Mouse (Mus musculus) hindbrain, embryonic 16.5 days (tissue): ENCODE measurements around the gene Tbl1x. TPM values are rescaled to one million over a fixed set of nuclear protein-coding genes. Genes with fewer than 3 reads are reported as not detected.

Experiments
- ATAC-seq: fragments of 200-750 bp; cut with Nextera tagmentation; 2 replicates; pipeline ENCODE4 v1.8.0; 2017; ENCODE audit warnings: moderate TSS enrichment, moderate library complexity
- H3K27ac ChIP-seq: fragments of 300-500 bp; sonication (generic); 2 replicates; pipeline ENCODE4 v1.5.1; 2014; ENCODE audit warnings: low read depth, mild to moderate bottlenecking, control low read depth, low read length, moderate library complexity
- H3K27me3 ChIP-seq: fragments of 300-500 bp; sonication (generic); replicated peaks from 2 replicates; pipeline ENCODE4 v1.6.1; 2014; ENCODE audit warnings: low read length; ENCODE audit not compliant: control insufficient read depth, insufficient read depth
- H3K36me3 ChIP-seq: fragments of 300-500 bp; sonication (generic); 2 replicates; pipeline ENCODE4 v1.6.1; 2014; ENCODE audit warnings: mild to moderate bottlenecking, low read length, moderate library complexity, mixed read lengths; ENCODE audit not compliant: control insufficient read depth, insufficient read depth
- H3K4me1 ChIP-seq: fragments of 300-500 bp; sonication (generic); 2 replicates; pipeline ENCODE4 v1.6.1; 2014; ENCODE audit warnings: low read depth, low read length; ENCODE audit not compliant: control insufficient read depth, insufficient read depth
- H3K4me2 ChIP-seq: fragments of 300-500 bp; sonication (generic); 2 replicates; pipeline ENCODE4 v1.6.1; 2014; ENCODE audit warnings: mild to moderate bottlenecking, low read length, control low read depth, moderate library complexity
- H3K4me3 ChIP-seq: fragments of 300-500 bp; sonication (generic); 2 replicates; pipeline ENCODE4 v1.5.1; 2014; ENCODE audit warnings: mild to moderate bottlenecking, low read length, control low read depth, moderate library complexity
- H3K9ac ChIP-seq: fragments of 300-500 bp; sonication (generic); 2 replicates; pipeline ENCODE4 v1.6.1; 2014; ENCODE audit warnings: low read depth, mild to moderate bottlenecking, control low read depth, low read length, moderate library complexity
- H3K9me3 ChIP-seq: fragments of 300-500 bp; sonication (generic); 2 replicates; pipeline ENCODE4 v1.6.1; 2014; ENCODE audit warnings: mild to moderate bottlenecking, low read length, moderate library complexity; ENCODE audit not compliant: control insufficient read depth
- WGBS: fragments of 180-500 bp; shearing (Covaris S2); extraction: QIAGEN DNeasy Blood & Tissue Kit; methylation state at CpG from one replicate; pipeline ENCODE4 v1.1.7; 2014; 5-methylcytosine and 5-hydroxymethylcytosine counted together
- polyA plus RNA-seq: library from polyadenylated mRNA; unstranded; fragments of >200 nt; fragmentation: Nextera tagmentation; extraction: Ambion mirVana; gene quantifications from 2 replicates; pipeline ENCODE4 v1.2.1, GENCODE M21; 2015

Tbl1x gene
- polyA plus RNA-seq, 1 experiment from 2014 or later: 39.1 TPM

- ATAC-seq: peak; percentile 34
Observed at GRCm38 (mm10) chrX:77509776-77510175, 1.0 kb upstream of the Tbl1x start.

GRCm38 (mm10) chrX:77511301-77511993, 634 bp downstream of the Tbl1x start:
- WGBS: 15% methylated on average over 27 of the region's 55 CpGs
- H3K36me3 ChIP-seq: no peaks in the 10 kb centered on the region
- peak overlapping the region; percentile 78 for H3K9ac ChIP-seq
- H3K4me1 ChIP-seq: peaks cover 5% of the 10 kb centered on the region; the same call in 1 of the 2 replicates
- peak; percentile 18 for ATAC-seq
- H3K4me3 ChIP-seq: peak overlapping the region; percentile 66
- H3K4me2 ChIP-seq: peak overlapping the region; percentile 63
- H3K27me3 ChIP-seq: no peaks in the 10 kb centered on the region
- H3K27ac ChIP-seq: peak overlapping the region; percentile 93
- H3K9me3 ChIP-seq: peaks cover 3% of the 10 kb centered on the region; the same call in 1 of the 2 replicates

More at GRCm38 (mm10) chrX:77509776-77510175, 1.0 kb upstream of the Tbl1x start:
- Histone ChIP-seq H3K4me2 (peak overlapping the region; percentile 63), H3K36me3 (no peaks in the 10 kb centered on the region), H3K9ac (peak overlapping the region; percentile 78), H3K4me1 (peaks cover 5% of the 10 kb centered on the region; the same call in 1 of the 2 replicates), H3K4me3 (peak overlapping the region; percentile 66), H3K27ac (peak overlapping the region; percentile 93), H3K9me3 (peaks cover 3% of the 10 kb centered on the region; the same call in 1 of the 2 replicates), H3K27me3 (no peaks in the 10 kb centered on the region)
- 20% methylated on average over 10 of the region's 10 CpGs for WGBS

DNA sequence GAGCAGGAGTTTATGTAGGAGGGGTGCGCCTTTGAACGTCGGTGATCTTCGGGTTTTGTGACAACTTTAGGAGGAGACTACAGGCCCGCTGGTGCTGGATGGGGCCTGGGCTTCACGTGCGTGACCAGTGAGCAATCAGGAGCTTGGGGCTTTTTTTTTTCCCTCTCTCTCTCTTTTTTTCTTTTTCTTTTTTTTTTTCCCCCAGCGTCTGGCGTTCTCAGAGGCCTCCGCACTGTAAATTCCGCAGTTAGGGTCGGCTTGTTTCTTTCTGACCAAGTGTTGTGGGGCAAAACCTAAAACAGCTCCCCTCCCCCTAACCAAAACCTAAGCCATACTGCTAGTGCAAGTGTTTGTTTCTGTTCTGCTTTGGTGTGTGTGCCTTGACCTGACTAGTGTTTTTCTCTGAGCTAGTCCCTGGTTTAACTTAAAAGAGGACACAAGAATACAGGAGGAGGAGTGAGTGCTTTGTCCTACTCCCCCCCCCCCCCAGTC, 1.2 kb downstream of the Tbl1x start:
- Histone ChIP-seq H3K9me3 (peaks cover 3% of the 10 kb centered on the region; the same call in 1 of the 2 replicates), H3K4me1 (peaks cover 5% of the 10 kb centered on the region; the same call in 1 of the 2 replicates), H3K4me3 (peak overlapping the region; percentile 66), H3K4me2 (peak overlapping the region; percentile 63), H3K36me3 (no peaks in the 10 kb centered on the region), H3K27ac (peak overlapping the region; percentile 93), H3K27me3 (no peaks in the 10 kb centered on the region), H3K9ac (peak overlapping the region; percentile 78)
- no peak for ATAC-seq
- 16% methylated on average over 12 of the region's 12 CpGs for WGBS

GRCm38 (mm10) chrX:77517274-77518085, 6.7 kb downstream of the Tbl1x start:
- peaks cover 5% of the 10 kb centered on the region; the same call in 1 of the 2 replicates for H3K4me1 ChIP-seq
- H3K27me3 ChIP-seq: no peaks in the 10 kb centered on the region
- no peak overlapping the region for H3K27ac ChIP-seq
- no peak overlapping the region for H3K4me2 ChIP-seq
- 53% methylated on average over 8 of the region's 8 CpGs for WGBS
- no peak overlapping the region for H3K9ac ChIP-seq
- H3K9me3 ChIP-seq: no peaks in the 10 kb centered on the region
- H3K36me3 ChIP-seq: no peaks in the 10 kb centered on the region
- no peak for ATAC-seq
- H3K4me3 ChIP-seq: no peak overlapping the region

GRCm38 (mm10) chrX:77518929-77519328, 8.1 kb downstream of the Tbl1x start:
- H3K27me3 ChIP-seq: no peaks in the 10 kb centered on the region
- no peaks in the 10 kb centered on the region for H3K9me3 ChIP-seq
- no peak for ATAC-seq
- no peak overlapping the region for H3K9ac ChIP-seq
- H3K4me1 ChIP-seq: no peaks in the 10 kb centered on the region
- no peaks in the 10 kb centered on the region for H3K36me3 ChIP-seq
- no peak overlapping the region for H3K27ac ChIP-seq
- H3K4me3 ChIP-seq: no peak overlapping the region
- whole genome bisulfite sequencing: 86% methylated on average over 1 of the region's 1 CpGs
- no peak overlapping the region for H3K4me2 ChIP-seq

GRCm38 (mm10) chrX:77522842-77523375, 12.1 kb downstream of the Tbl1x start:
- ATAC-seq: no peak

DNA sequence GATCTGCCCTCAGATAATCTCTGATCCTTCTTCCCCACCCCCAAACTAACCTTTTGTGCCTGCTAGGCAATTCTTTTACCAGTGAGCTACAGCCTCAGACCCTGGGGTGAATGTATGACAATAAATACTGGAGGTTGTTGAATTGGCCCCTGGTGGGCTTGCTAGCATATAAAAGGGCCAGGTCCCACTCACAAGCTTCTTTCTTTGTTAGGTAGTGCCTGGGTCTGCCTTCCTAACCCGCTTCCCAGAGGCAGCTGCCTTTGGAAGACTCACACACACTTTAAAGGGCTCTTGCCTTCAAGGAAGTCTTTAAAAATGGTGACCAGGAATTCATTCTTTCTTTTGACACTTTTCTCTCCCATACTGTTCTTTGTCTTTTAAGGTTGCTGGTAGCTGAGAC, 14.4 kb downstream of the Tbl1x start:
- Histone ChIP-seq H3K4me3 (no peak overlapping the region), H3K9ac (no peak overlapping the region), H3K4me2 (no peak overlapping the region), H3K36me3 (no peaks in the 10 kb centered on the region), H3K27me3 (no peaks in the 10 kb centered on the region), H3K4me1 (no peaks in the 10 kb centered on the region), H3K27ac (no peak overlapping the region), H3K9me3 (no peaks in the 10 kb centered on the region)
- 20% methylated on average over 1 of the region's 1 CpGs for WGBS
- no peak for ATAC-seq

More at GRCm38 (mm10) chrX:77522842-77523375, 12.1 kb downstream of the Tbl1x start:
- Histone ChIP-seq H3K36me3 (no peaks in the 10 kb centered on the region), H3K9me3 (no peaks in the 10 kb centered on the region), H3K4me2 (no peak overlapping the region), H3K4me3 (no peak overlapping the region), H3K27me3 (no peaks in the 10 kb centered on the region), H3K4me1 (no peaks in the 10 kb centered on the region), H3K9ac (no peak overlapping the region), H3K27ac (no peak overlapping the region)
- 20% methylated on average over 3 of the region's 3 CpGs for WGBS

DNA sequence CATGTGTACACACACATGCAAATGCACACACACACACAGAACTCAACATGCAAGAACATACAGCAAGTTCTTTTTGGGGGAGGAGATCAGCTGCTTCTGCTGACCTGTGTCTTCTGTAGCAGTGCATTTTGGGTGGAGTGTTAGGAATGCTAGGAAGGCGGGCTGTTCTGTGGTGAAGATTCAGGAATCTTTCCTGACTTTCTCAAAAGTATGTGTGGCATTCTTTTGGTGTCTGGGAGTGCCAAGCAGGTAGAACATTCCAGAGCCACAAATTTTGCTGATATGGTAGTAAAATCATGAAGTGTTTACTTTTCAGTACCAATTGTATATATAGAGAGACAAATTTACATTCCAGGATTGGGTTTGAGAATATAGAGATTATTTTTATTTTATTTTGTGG, 17.6 kb downstream of the Tbl1x start:
- Histone ChIP-seq H3K9ac (no peak overlapping the region), H3K4me1 (no peaks in the 10 kb centered on the region), H3K36me3 (no peaks in the 10 kb centered on the region), H3K4me2 (no peak overlapping the region), H3K27me3 (no peaks in the 10 kb centered on the region), H3K27ac (no peak overlapping the region), H3K4me3 (no peak overlapping the region), H3K9me3 (no peaks in the 10 kb centered on the region)
- 86% methylated on average over 1 of the region's 1 CpGs for WGBS
- ATAC-seq: no peak

DNA sequence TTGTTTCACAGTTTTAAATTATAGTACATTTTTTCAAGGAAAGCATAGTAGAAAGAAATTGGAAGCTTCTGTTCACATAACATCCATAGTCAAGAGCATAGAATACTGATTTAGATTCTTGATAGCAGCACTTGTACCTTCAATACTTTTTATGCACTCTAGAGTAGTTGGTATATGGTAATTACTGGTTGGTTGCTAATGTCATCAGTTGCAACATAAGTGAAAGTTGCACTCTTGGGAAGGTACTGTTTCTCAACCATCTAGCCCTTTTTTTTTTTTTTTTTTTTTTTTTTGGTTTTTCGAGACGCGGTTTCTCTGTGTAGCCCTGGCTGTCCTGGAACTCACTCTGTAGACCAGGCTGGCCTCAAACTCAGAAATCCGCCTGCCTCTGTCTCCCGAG, 20.2 kb downstream of the Tbl1x start:
- no peak for ATAC-seq

More for the DNA sequence above, 20.2 kb downstream of the Tbl1x start:
- WGBS: 83% methylated on average over 5 of the region's 5 CpGs
- Histone ChIP-seq H3K36me3 (no peaks in the 10 kb centered on the region), H3K4me1 (no peaks in the 10 kb centered on the region), H3K9ac (no peak overlapping the region), H3K4me2 (no peak overlapping the region), H3K9me3 (no peaks in the 10 kb centered on the region), H3K4me3 (no peak overlapping the region), H3K27me3 (no peaks in the 10 kb centered on the region), H3K27ac (no peak overlapping the region)
